Mouse (Mus musculus) forebrain, postnatal 0 days (tissue): Measurements from ENCODE around the gene Ppp1r9b. TPM values are rescaled to one million over a fixed set of nuclear protein-coding genes. Genes with fewer than 3 reads are reported as not detected.

Source experiments
- ATAC-seq: fragments of 200-750 bp; cut with Nextera tagmentation; 2 replicates; pipeline ENCODE4 v1.8.0; 2017; ENCODE audit warnings: mild to moderate bottlenecking, moderate library complexity
- DNase-seq: peaks from one replicate; pipeline ENCODE4 v3.0.0-alpha.2; 2015
- H3K27ac ChIP-seq: fragments of 300-500 bp; sonication (generic); 2 replicates; pipeline ENCODE4 v1.5.1; 2014; ENCODE audit warnings: low read depth, mild to moderate bottlenecking, antibody characterized with exemption, low read length, moderate library complexity, mixed read lengths
- H3K27me3 ChIP-seq: fragments of 300-500 bp; sonication (generic); 2 replicates; pipeline ENCODE4 v1.6.1; 2014; ENCODE audit warnings: mild to moderate bottlenecking, low read length, mixed read lengths; ENCODE audit not compliant: insufficient read depth
- H3K36me3 ChIP-seq: fragments of 300-500 bp; sonication (generic); 2 replicates; pipeline ENCODE4 v1.6.1; 2014; ENCODE audit warnings: mild to moderate bottlenecking, moderate library complexity; ENCODE audit not compliant: insufficient read depth
- H3K4me1 ChIP-seq: fragments of 300-500 bp; sonication (generic); 2 replicates; pipeline ENCODE4 v1.6.1; 2014; ENCODE audit warnings: antibody characterized with exemption; ENCODE audit not compliant: insufficient read depth
- H3K4me2 ChIP-seq: fragments of 300-500 bp; sonication (generic); 2 replicates; pipeline ENCODE4 v1.6.1; 2014; ENCODE audit warnings: low read depth, mild to moderate bottlenecking, moderate library complexity
- H3K4me3 ChIP-seq: fragments of 300-500 bp; sonication (generic); 2 replicates; pipeline ENCODE4 v1.5.1; 2014; ENCODE audit warnings: low read depth, low read length, mixed read lengths
- H3K9ac ChIP-seq: fragments of 300-500 bp; sonication (generic); 2 replicates; pipeline ENCODE4 v1.6.1; 2014; ENCODE audit warnings: mild to moderate bottlenecking
- H3K9me3 ChIP-seq: fragments of 300-500 bp; sonication (generic); 2 replicates; pipeline ENCODE4 v1.6.1; 2016; ENCODE audit warnings: low read length
- CTCF ChIP-seq: sonication (generic); IDR thresholded peaks from 2 replicates; pipeline ENCODE4 v1.5.1; 2016; ENCODE audit warnings: antibody characterized with exemption, control low read depth, low read depth
- WGBS: fragments of 180-500 bp; shearing (Covaris S2); extraction: QIAGEN DNeasy Blood & Tissue Kit; methylation state at CpG from one replicate; pipeline ENCODE4 v1.1.7; 2014; 5-methylcytosine and 5-hydroxymethylcytosine counted together
- polyA plus RNA-seq: library from polyadenylated mRNA; unstranded; fragments of >200 nt; fragmentation: Nextera tagmentation; extraction: Ambion mirVana; gene quantifications from 2 replicates; pipeline ENCODE4 v1.2.1, GENCODE M21; 2015
- total RNA-seq: library from RNA; depleted of rRNA; stranded (reverse); fragments of >200 nt; gene quantifications from 2 replicates; pipeline ENCODE4 v1.2.3, GENCODE M21; 2014; rRNA removed

Gene Ppp1r9b
- 184 and 202 TPM in 2 replicates for total RNA-seq
- 22.3 and 24.9 TPM in 2 replicates for polyA plus RNA-seq

GRCm38 (mm10) chr11:94990749-94991577 lies at the start of gene Ppp1r9b:
Ppp1r9b (plus strand) TSS chr11:94991035.
- TF ChIP-seq CTCF, result peak; percentile 76
- Histone ChIP-seq H3K27ac (peak within 1 kb of the TSS; percentile 97), H3K4me2 (peak within 1 kb of the TSS; percentile 91), H3K9me3 (no peaks in the 10 kb centered on the region), H3K9ac (peak within 1 kb of the TSS; percentile 96), H3K27me3 (no peaks in the 10 kb centered on the region), H3K4me3 (peak within 1 kb of the TSS; percentile 93), H3K4me1 (peaks cover 41% of the 10 kb centered on the region), H3K36me3 (no peaks in the 10 kb centered on the region)
- ATAC-seq (peak; percentile 88), DNase-seq (peak; percentile 91)
- 4% methylated on average over 57 of the region's 69 CpGs for WGBS

GRCm38 (mm10) chr11:94941121-94941520 lies 49.7 kb upstream of the Ppp1r9b start:
- Histone ChIP-seq H3K9ac (no peak overlapping the region), H3K4me1 (no peaks in the 10 kb centered on the region), H3K4me2 (no peak overlapping the region), H3K27ac (no peak overlapping the region), H3K27me3 (peaks cover 22% of the 10 kb centered on the region; the same call in 1 of the 2 replicates), H3K4me3 (no peak overlapping the region), H3K36me3 (no peaks in the 10 kb centered on the region), H3K9me3 (no peaks in the 10 kb centered on the region)
- WGBS, result 50% methylated on average over 9 of the region's 9 CpGs
- TF ChIP-seq CTCF, result no peak
- ATAC-seq (no peak), DNase-seq (no peak)

GRCm38 (mm10) chr11:94941776-94942175 lies 49.1 kb upstream of the Ppp1r9b start:
- H3K27me3 ChIP-seq, result peaks cover 16% of the 10 kb centered on the region; the same call in 1 of the 2 replicates
- 82% methylated on average over 8 of the region's 8 CpGs for WGBS
- H3K9me3 ChIP-seq, result no peaks in the 10 kb centered on the region
- H3K4me3 ChIP-seq, result no peak overlapping the region
- H3K4me1 ChIP-seq, result no peaks in the 10 kb centered on the region
- TF ChIP-seq CTCF, result no peak
- no peak overlapping the region for H3K4me2 ChIP-seq
- no peak overlapping the region for H3K9ac ChIP-seq
- H3K36me3 ChIP-seq, result no peaks in the 10 kb centered on the region
- ATAC-seq (no peak), DNase-seq (no peak)
- no peak overlapping the region for H3K27ac ChIP-seq

- peak; percentile 42; the same call in 1 of the 2 replicates for TF ChIP-seq CTCF
- Histone ChIP-seq H3K4me2 (no peak overlapping the region), H3K4me3 (no peak overlapping the region), H3K36me3 (no peaks in the 10 kb centered on the region), H3K9ac (no peak overlapping the region), H3K4me1 (no peaks in the 10 kb centered on the region), H3K27ac (no peak overlapping the region), H3K27me3 (peaks cover 15% of the 10 kb centered on the region; the same call in 1 of the 2 replicates), H3K9me3 (no peaks in the 10 kb centered on the region)
- ATAC-seq, result no peak
- 54% methylated on average over 13 of the region's 13 CpGs for WGBS
- no peak for DNase-seq
Measured at GRCm38 (mm10) chr11:94942282-94943023, 48.4 kb upstream of the Ppp1r9b start.

GRCm38 (mm10) chr11:94943054-94943453 lies 47.8 kb upstream of the Ppp1r9b start:
- WGBS, result 77% methylated on average over 15 of the region's 15 CpGs

DNA sequence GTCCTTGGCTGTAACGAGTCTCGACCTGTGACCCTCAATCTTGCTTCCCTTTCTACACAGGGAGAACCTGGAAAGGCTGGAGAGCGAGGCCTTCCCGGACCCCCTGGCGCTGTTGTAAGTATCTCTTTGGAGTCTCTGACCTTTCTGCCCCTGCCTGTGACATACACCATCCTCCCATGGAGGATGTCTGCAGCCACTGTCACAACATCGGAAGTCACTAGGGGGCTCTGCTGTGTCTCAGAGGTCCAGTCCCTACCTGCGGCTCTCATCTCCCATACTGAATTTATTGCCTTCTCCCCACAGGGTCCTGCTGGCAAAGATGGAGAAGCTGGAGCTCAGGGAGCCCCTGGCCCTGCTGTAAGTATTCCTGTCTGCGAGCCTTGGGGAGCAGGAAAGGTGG lies 46.5 kb upstream of the Ppp1r9b start:
- no peaks in the 10 kb centered on the region for H3K36me3 ChIP-seq
- H3K4me1 ChIP-seq, result no peaks in the 10 kb centered on the region
- ATAC-seq, result no peak
- no peak overlapping the region for H3K4me2 ChIP-seq
- 27% methylated on average over 8 of the region's 8 CpGs for WGBS
- no peak for TF ChIP-seq CTCF
- no peak for DNase-seq
- H3K4me3 ChIP-seq, result no peak overlapping the region
- no peaks in the 10 kb centered on the region for H3K9me3 ChIP-seq
- no peak overlapping the region for H3K27ac ChIP-seq
- no peak overlapping the region for H3K9ac ChIP-seq
- no peaks in the 10 kb centered on the region for H3K27me3 ChIP-seq

More at GRCm38 (mm10) chr11:94943054-94943453, 47.8 kb upstream of the Ppp1r9b start:
- H3K9ac ChIP-seq, result no peak overlapping the region
- no peak overlapping the region for H3K4me3 ChIP-seq
- DNase-seq, result no peak
- no peaks in the 10 kb centered on the region for H3K9me3 ChIP-seq
- no peak for TF ChIP-seq CTCF
- ATAC-seq, result no peak
- H3K27me3 ChIP-seq, result peaks cover 10% of the 10 kb centered on the region; the same call in 1 of the 2 replicates
- H3K4me2 ChIP-seq, result no peak overlapping the region
- H3K36me3 ChIP-seq, result no peaks in the 10 kb centered on the region
- H3K27ac ChIP-seq, result no peak overlapping the region
- no peaks in the 10 kb centered on the region for H3K4me1 ChIP-seq
